Mouse (Mus musculus): ENCODE measurements around the gene Dctd. TPM values are rescaled to one million over a fixed set of nuclear protein-coding genes. Genes with fewer than 3 reads are reported as not detected.

Dctd gene
- polyA plus RNA-seq, 1 experiment from 2014 or later, result 43.3 TPM

GRCm38 (mm10) chr8:48183758-48184157 lies 84.9 kb downstream of the Dctd start:
- Histone ChIP-seq H3K9ac (ENCODE audit: low read depth, low read length) (no peak overlapping the region), H3K27ac (ENCODE audit: low read depth, low read length) (no peak overlapping the region), H3K4me3 (ENCODE audit: low read depth, low read length) (no peak overlapping the region), H3K27me3 (ENCODE audit: control insufficient read depth, insufficient read depth, low read length) (no peaks in the 10 kb centered on the region), H3K36me3 (ENCODE audit: control insufficient read depth, insufficient read depth, low read length) (no peaks in the 10 kb centered on the region), H3K4me2 (no peak overlapping the region), H3K4me1 (ENCODE audit: control insufficient read depth, insufficient read depth, low read length) (no peaks in the 10 kb centered on the region), H3K9me3 (replicated peaks; ENCODE audit: control insufficient read depth, low read length) (peaks cover 3% of the 10 kb centered on the region; the same call in 1 of the 2 replicates)
- ATAC-seq (replicated peaks; ENCODE audit: insufficient number of reproducible peaks, low FRiP score, low TSS enrichment), result no peak
- WGBS (ENCODE audit: insufficient replicate concordance), result 86% methylated on average over 7 of the region's 7 CpGs

- no peak overlapping the region for H3K4me3 ChIP-seq (ENCODE audit: low read depth, low read length)
- no peak overlapping the region for H3K4me2 ChIP-seq
- no peaks in the 10 kb centered on the region for H3K36me3 ChIP-seq (ENCODE audit: control insufficient read depth, insufficient read depth, low read length)
- H3K4me1 ChIP-seq (ENCODE audit: control insufficient read depth, insufficient read depth, low read length), result no peaks in the 10 kb centered on the region
- 0 out of 2 replicates have a peak, but pooled peaks cover 3% of the 10 kb centered on the region for H3K9me3 ChIP-seq (replicated peaks; ENCODE audit: control insufficient read depth, low read length)
- H3K27ac ChIP-seq (ENCODE audit: low read depth, low read length), result no peak overlapping the region
- H3K9ac ChIP-seq (ENCODE audit: low read depth, low read length), result no peak overlapping the region
- WGBS (ENCODE audit: insufficient replicate concordance), result 96% methylated on average over 12 of the region's 12 CpGs
- no peaks in the 10 kb centered on the region for H3K27me3 ChIP-seq (ENCODE audit: control insufficient read depth, insufficient read depth, low read length)
- no peak for ATAC-seq (replicated peaks; ENCODE audit: insufficient number of reproducible peaks, low FRiP score, low TSS enrichment)
These were observed 89.7 kb downstream of the Dctd start for GRCm38 (mm10) chr8:48188586-48188985.

DNA sequence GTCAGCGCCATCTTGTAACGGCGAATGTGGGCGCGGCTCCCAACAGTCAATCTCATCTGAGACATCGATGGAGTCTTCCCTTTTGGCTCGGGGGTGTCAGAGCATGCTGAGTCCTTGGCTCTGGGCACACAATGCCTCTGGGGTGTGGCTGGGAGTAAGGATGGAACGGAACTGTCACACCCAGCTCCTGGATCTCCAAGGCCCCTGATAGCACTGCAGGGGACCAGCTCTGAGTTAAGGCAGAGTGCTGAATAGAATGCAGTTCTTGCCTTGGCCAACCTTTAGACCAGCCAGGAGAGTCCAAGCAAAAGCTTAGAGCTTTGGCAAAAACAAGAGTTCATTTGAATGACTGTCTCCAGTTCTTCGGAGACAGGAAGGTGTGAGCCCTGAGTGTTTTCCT lies 97.1 kb downstream of the Dctd start:
- Histone ChIP-seq H3K36me3 (ENCODE audit: control insufficient read depth, insufficient read depth, low read length) (no peaks in the 10 kb centered on the region), H3K9me3 (replicated peaks; ENCODE audit: control insufficient read depth, low read length) (no peaks in the 10 kb centered on the region; the same call in 1 of the 2 replicates), H3K27me3 (ENCODE audit: control insufficient read depth, insufficient read depth, low read length) (no peaks in the 10 kb centered on the region), H3K4me2 (no peak overlapping the region), H3K27ac (ENCODE audit: low read depth, low read length) (no peak overlapping the region), H3K9ac (ENCODE audit: low read depth, low read length) (no peak overlapping the region), H3K4me1 (ENCODE audit: control insufficient read depth, insufficient read depth, low read length) (no peaks in the 10 kb centered on the region), H3K4me3 (ENCODE audit: low read depth, low read length) (no peak overlapping the region)
- no peak for ATAC-seq (replicated peaks; ENCODE audit: insufficient number of reproducible peaks, low FRiP score, low TSS enrichment)
- WGBS (ENCODE audit: insufficient replicate concordance), result 90% methylated on average over 9 of the region's 9 CpGs

GRCm38 (mm10) chr8:48199171-48199570 lies 100.3 kb downstream of the Dctd start:
- Histone ChIP-seq H3K9ac (ENCODE audit: low read depth, low read length) (no peak overlapping the region), H3K27ac (ENCODE audit: low read depth, low read length) (no peak overlapping the region), H3K4me3 (ENCODE audit: low read depth, low read length) (no peak overlapping the region), H3K4me2 (no peak overlapping the region), H3K27me3 (ENCODE audit: control insufficient read depth, insufficient read depth, low read length) (no peaks in the 10 kb centered on the region), H3K4me1 (ENCODE audit: control insufficient read depth, insufficient read depth, low read length) (no peaks in the 10 kb centered on the region), H3K9me3 (replicated peaks; ENCODE audit: control insufficient read depth, low read length) (no peaks in the 10 kb centered on the region; the same call in 1 of the 2 replicates), H3K36me3 (ENCODE audit: control insufficient read depth, insufficient read depth, low read length) (no peaks in the 10 kb centered on the region)
- 85% methylated on average over 9 of the region's 9 CpGs for WGBS (ENCODE audit: insufficient replicate concordance)
- ATAC-seq (replicated peaks; ENCODE audit: insufficient number of reproducible peaks, low FRiP score, low TSS enrichment), result no peak

DNA sequence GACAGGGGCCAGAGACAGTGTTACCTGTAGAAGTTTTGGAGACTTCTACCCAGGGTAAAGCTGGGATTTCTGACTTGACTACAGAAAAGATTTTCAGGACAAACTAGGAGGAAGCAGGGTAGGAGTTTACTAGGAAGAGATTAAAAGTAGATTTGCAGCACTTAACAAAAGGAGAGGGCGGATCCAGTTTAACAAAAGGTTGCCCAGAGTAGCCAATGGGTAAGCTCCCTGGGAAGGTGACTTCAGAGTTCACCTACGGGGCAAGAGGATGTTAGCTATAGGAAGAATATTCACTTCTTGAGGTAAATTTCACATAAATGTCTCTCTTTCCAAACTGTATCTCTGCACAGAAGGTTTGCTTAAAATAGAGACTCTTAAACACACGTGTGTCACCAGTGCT lies 103.7 kb downstream of the Dctd start:
- Histone ChIP-seq H3K27me3 (ENCODE audit: control insufficient read depth, insufficient read depth, low read length) (no peaks in the 10 kb centered on the region), H3K27ac (ENCODE audit: low read depth, low read length) (no peak overlapping the region), H3K4me1 (ENCODE audit: control insufficient read depth, insufficient read depth, low read length) (no peaks in the 10 kb centered on the region), H3K9ac (ENCODE audit: low read depth, low read length) (no peak overlapping the region), H3K4me2 (no peak overlapping the region), H3K36me3 (ENCODE audit: control insufficient read depth, insufficient read depth, low read length) (no peaks in the 10 kb centered on the region), H3K9me3 (replicated peaks; ENCODE audit: control insufficient read depth, low read length) (no peaks in the 10 kb centered on the region), H3K4me3 (ENCODE audit: low read depth, low read length) (no peak overlapping the region)
- 65% methylated on average over 3 of the region's 3 CpGs for WGBS (ENCODE audit: insufficient replicate concordance)
- ATAC-seq (replicated peaks; ENCODE audit: insufficient number of reproducible peaks, low FRiP score, low TSS enrichment), result no peak

Other genes starting within 250 kb of the Dctd start
- 14.8 and 15.2 TPM in 2 replicates for gene Wwc2, start 108.2 kb upstream of the Dctd start, polyA plus RNA-seq (2014; fragmentation: Nextera tagmentation; extraction: Ambion mirVana)